Mouse (Mus musculus) midbrain, embryonic 10.5 days (tissue): ENCODE results near the gene Rbks. TPM values are rescaled to one million over a fixed set of nuclear protein-coding genes. Genes with fewer than 3 reads are reported as not detected.
"Not testable (repeated sequence)": the region's sequence is repeated elsewhere in the genome, so short reads cannot be mapped to it uniquely, and the experiment has no call there.

Source experiments
- DNase-seq: peaks from one replicate; pipeline ENCODE4 v3.0.0-alpha.2; 2017; ENCODE audit warnings: low spot score
- H3K27ac ChIP-seq: fragments of 300-500 bp; sonication (generic); replicated peaks from 2 replicates; pipeline ENCODE4 v1.5.1; 2016; ENCODE audit warnings: mild to moderate bottlenecking
- H3K27me3 ChIP-seq: fragments of 300-500 bp; sonication (generic); 2 replicates; pipeline ENCODE4 v1.6.1; 2016; ENCODE audit warnings: low read depth, mild to moderate bottlenecking; ENCODE audit not compliant: poor library complexity, severe bottlenecking
- H3K36me3 ChIP-seq: fragments of 300-500 bp; sonication (generic); 2 replicates; pipeline ENCODE4 v1.6.1; 2016; ENCODE audit warnings: mild to moderate bottlenecking, moderate library complexity
- H3K4me1 ChIP-seq: fragments of 300-500 bp; sonication (generic); 2 replicates; pipeline ENCODE4 v1.6.1; 2016
- H3K4me3 ChIP-seq: fragments of 300-500 bp; sonication (generic); 2 replicates; pipeline ENCODE4 v1.5.1; 2016; ENCODE audit warnings: mild to moderate bottlenecking, moderate library complexity
- H3K9me3 ChIP-seq: fragments of 300-500 bp; sonication (generic); replicated peaks from 2 replicates; pipeline ENCODE4 v1.6.1; 2016; ENCODE audit warnings: mild to moderate bottlenecking
- WGBS: fragments of 180-500 bp; shearing (Covaris S2); methylation state at CpG from one replicate; pipeline ENCODE4 v1.1.7; 2016; 5-methylcytosine and 5-hydroxymethylcytosine counted together
- polyA plus RNA-seq: library from polyadenylated mRNA; unstranded; fragments of >200 nt; fragmentation: Nextera tagmentation; extraction: Ambion mirVana; gene quantifications from 2 replicates; pipeline ENCODE4 v1.2.1, GENCODE M21; 2016

Gene Rbks
- polyA plus RNA-seq, 1 experiment from 2014 or later = 4.5 TPM

- H3K27ac ChIP-seq = peak overlapping the region; percentile 23; the same call in 1 of the 2 replicates
- H3K4me1 ChIP-seq = peaks cover 33% of the 10 kb centered on the region
- 62% methylated on average over 9 of the region's 9 CpGs for WGBS
- no peaks in the 10 kb centered on the region for H3K9me3 ChIP-seq
- no peak for DNase-seq
- no peak overlapping the region for H3K4me3 ChIP-seq
- H3K27me3 ChIP-seq = no peaks in the 10 kb centered on the region
- H3K36me3 ChIP-seq = peaks cover 3% of the 10 kb centered on the region; the same call in 1 of the 2 replicates
Measured at GRCm38 (mm10) chr5:31636636-31637253, 60.7 kb downstream of the Rbks start.

DNA sequence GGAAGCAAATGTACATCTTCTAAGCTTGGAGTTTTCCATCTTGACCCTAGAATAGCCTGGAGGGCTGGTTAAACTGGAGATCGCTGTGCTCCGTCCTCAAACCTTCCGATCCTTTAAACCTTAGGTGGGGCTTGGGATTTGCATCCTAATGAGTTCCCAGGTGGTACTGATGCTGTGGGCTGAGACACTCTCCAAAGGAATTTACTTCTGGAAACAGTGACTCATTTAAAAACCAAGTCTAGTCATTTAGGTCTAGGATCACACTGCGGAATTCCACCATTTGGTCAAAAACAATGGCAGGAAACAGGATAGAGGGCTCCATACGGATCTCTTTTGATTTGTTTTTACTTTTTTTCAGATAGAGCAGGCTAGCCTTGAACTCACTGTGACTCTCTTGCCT is 62.7 kb downstream of the Rbks start:
- DNase-seq = no peak
- Histone ChIP-seq H3K4me3 (no peak overlapping the region), H3K27me3 (no peaks in the 10 kb centered on the region), H3K36me3 (peaks cover 4% of the 10 kb centered on the region; the same call in 1 of the 2 replicates), H3K9me3 (no peaks in the 10 kb centered on the region), H3K4me1 (peaks cover 39% of the 10 kb centered on the region), H3K27ac (no peak overlapping the region)
- WGBS = 39% methylated on average over 5 of the region's 5 CpGs

DNA sequence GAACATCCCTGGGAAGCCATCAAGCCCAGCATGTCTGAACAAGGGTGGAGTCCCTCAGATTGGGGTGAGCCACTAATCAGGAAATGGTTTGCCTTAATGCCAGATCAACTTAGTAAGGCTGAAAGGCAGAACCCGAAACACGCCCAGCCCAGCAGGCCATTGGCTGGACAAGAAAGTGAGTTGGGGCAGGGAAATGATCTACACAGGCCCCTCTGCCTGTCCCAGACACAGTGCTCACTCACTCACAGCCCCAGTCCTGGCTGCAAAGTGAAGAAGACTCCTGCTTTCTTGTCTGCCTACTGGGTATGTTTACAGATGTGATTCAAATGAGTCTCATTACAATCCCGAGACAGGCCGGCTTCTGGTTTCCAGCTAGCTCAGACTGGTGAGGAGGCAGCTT is 63.3 kb downstream of the Rbks start:
- DNase-seq = no peak
- 52% methylated on average over 4 of the region's 4 CpGs for WGBS
- H3K4me1 ChIP-seq = peaks cover 39% of the 10 kb centered on the region

GRCm38 (mm10) chr5:31631169-31631568 is 66.3 kb downstream of the Rbks start:
- not testable (repeated sequence) for H3K36me3 ChIP-seq, H3K27ac ChIP-seq, DNase-seq, H3K4me3 ChIP-seq, H3K9me3 ChIP-seq, H3K27me3 ChIP-seq
- 98% methylated on average over 4 of the region's 4 CpGs for WGBS
- H3K4me1 ChIP-seq = peaks cover 30% of the 10 kb centered on the region

More for the DNA sequence above, 63.3 kb downstream of the Rbks start:
- no peaks in the 10 kb centered on the region for H3K9me3 ChIP-seq
- no peaks in the 10 kb centered on the region for H3K27me3 ChIP-seq
- no peak overlapping the region for H3K4me3 ChIP-seq
- H3K36me3 ChIP-seq = peaks cover 4% of the 10 kb centered on the region; the same call in 1 of the 2 replicates
- 0 out of 2 replicates have a peak overlapping the region, but pooled peaks have one; percentile 23 for H3K27ac ChIP-seq

DNA sequence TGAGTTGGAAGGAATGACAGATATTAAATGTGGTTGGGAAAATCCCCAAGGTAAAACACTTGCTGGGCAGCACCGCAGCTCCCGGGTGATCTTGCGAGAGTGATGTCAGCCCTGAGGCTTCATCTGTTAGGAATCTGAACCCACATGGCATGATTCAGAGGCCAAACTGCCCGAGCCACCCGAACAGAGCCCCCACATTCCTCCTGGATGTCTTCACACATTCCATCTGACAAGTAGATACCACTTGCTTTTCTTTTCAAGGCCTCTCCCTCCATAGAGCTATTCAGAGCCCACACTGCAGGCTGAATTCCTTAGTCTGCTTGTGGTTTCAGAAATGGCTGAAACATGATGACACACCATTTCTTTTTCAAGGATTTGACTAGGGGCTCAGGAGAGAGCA is 67.4 kb downstream of the Rbks start:
- no peak for DNase-seq
- Histone ChIP-seq H3K4me1 (peaks cover 19% of the 10 kb centered on the region), H3K27ac (peak overlapping the region; percentile 33; the same call in 1 of the 2 replicates), H3K27me3 (no peaks in the 10 kb centered on the region), H3K9me3 (no peaks in the 10 kb centered on the region), H3K36me3 (peaks cover 8% of the 10 kb centered on the region; the same call in 1 of the 2 replicates), H3K4me3 (no peak overlapping the region)
- WGBS = 73% methylated on average over 5 of the region's 5 CpGs

GRCm38 (mm10) chr5:31628555-31628954 is 68.9 kb downstream of the Rbks start:
- WGBS = 93% methylated on average over 8 of the region's 8 CpGs
- Histone ChIP-seq H3K36me3 (peaks cover 10% of the 10 kb centered on the region; the same call in 1 of the 2 replicates), H3K4me3 (no peak overlapping the region), H3K27me3 (no peaks in the 10 kb centered on the region), H3K4me1 (0 out of 2 replicates have a peak, but pooled peaks cover 9% of the 10 kb centered on the region), H3K27ac (no peak overlapping the region; the same call in 1 of the 2 replicates), H3K9me3 (no peaks in the 10 kb centered on the region)
- no peak for DNase-seq

GRCm38 (mm10) chr5:31627562-31628526 is 69.6 kb downstream of the Rbks start:
- DNase-seq = no peak
- H3K4me1 ChIP-seq = 0 out of 2 replicates have a peak, but pooled peaks cover 9% of the 10 kb centered on the region
- no peak overlapping the region; the same call in 1 of the 2 replicates for H3K27ac ChIP-seq
- no peaks in the 10 kb centered on the region for H3K27me3 ChIP-seq
- H3K36me3 ChIP-seq = peaks cover 16% of the 10 kb centered on the region; the same call in 1 of the 2 replicates
- no peaks in the 10 kb centered on the region for H3K9me3 ChIP-seq
- H3K4me3 ChIP-seq = no peak overlapping the region
- whole genome bisulfite sequencing = 86% methylated on average over 9 of the region's 9 CpGs

- Histone ChIP-seq H3K9me3 (no peaks in the 10 kb centered on the region), H3K36me3 (peaks cover 22% of the 10 kb centered on the region), H3K4me1 (0 out of 2 replicates have a peak, but pooled peaks cover 9% of the 10 kb centered on the region), H3K27me3 (no peaks in the 10 kb centered on the region), H3K27ac (no peak overlapping the region), H3K4me3 (no peak overlapping the region)
- WGBS = 68% methylated on average over 3 of the region's 3 CpGs
- DNase-seq = no peak
Measured at GRCm38 (mm10) chr5:31627117-31627516, 70.3 kb downstream of the Rbks start.

DNA sequence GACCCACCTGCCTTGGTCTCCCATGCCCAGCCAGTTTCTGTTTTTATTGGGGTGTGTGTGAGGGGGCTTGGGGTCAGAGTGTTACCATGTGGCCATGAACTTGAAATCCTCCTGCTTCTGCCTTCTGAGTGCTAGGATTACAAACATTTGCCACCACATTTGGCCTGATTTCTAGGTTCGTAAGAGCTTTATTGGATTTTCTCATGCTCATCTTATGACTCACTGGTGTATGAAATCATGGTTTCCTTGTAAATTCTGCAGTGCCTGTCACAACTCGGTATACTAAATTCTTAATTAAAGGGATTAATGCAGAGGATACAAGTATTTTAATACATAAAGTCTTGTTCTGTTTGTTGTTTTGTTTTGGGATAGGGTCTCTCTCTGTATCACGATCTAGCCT is 77.1 kb downstream of the Rbks start:
- Histone ChIP-seq H3K4me1 (peaks cover 4% of the 10 kb centered on the region; the same call in 1 of the 2 replicates), H3K27me3 (no peaks in the 10 kb centered on the region), H3K9me3 (no peaks in the 10 kb centered on the region), H3K4me3 (no peak overlapping the region), H3K27ac (no peak overlapping the region), H3K36me3 (peaks cover 79% of the 10 kb centered on the region)
- WGBS = 96% methylated on average over 3 of the region's 3 CpGs
- DNase-seq = no peak

DNA sequence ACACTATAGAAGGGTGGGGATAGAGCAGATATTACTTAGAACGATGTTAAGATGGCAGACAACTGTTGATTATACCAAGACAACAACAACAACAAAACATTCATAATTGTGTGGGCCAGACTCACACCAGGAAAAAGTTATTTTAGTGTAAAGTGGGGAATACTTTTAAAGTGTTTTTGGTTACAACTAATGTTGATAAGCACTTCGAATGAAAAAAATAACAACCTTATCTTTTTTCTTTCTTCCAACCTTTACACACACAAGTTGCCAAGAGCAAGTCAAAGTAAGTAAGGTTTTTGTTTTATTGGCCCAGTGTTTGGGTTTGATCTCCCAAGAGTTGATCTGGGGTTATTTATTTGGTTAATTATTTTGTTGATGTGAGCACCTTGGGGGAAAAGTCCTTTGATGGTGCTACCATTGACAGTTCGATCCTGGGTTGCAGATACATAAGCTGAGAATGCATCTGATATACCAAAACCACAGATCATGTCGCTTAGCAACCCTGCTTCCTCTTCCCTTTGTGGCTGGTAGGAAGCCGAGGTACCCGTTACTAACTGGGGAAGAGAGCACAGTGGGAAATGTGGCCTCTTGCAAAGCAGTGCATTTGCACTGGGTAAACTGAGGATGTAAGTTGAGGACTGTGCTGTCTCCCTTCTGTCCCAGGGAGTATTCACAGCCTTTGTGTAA is 82.9 kb downstream of the Rbks start:
- peaks cover 18% of the 10 kb centered on the region for H3K4me1 ChIP-seq

GRCm38 (mm10) chr5:31613852-31614286 is 83.6 kb downstream of the Rbks start:
- H3K27ac ChIP-seq = peak overlapping the region; percentile 95
- peak; percentile 90 for DNase-seq
- peak overlapping the region; percentile 83 for H3K4me3 ChIP-seq

More for the DNA sequence above, 82.9 kb downstream of the Rbks start:
- DNase-seq = no peak
- no peaks in the 10 kb centered on the region for H3K9me3 ChIP-seq
- H3K27ac ChIP-seq = peak overlapping the region; percentile 95
- H3K4me3 ChIP-seq = peak overlapping the region; percentile 83
- WGBS = 47% methylated on average over 6 of the region's 6 CpGs
- no peaks in the 10 kb centered on the region for H3K27me3 ChIP-seq
- peaks cover 41% of the 10 kb centered on the region for H3K36me3 ChIP-seq

GRCm38 (mm10) chr5:31611186-31611585 is 86.2 kb downstream of the Rbks start:
- no peak for DNase-seq
- Histone ChIP-seq H3K4me3 (no peak overlapping the region), H3K27ac (no peak overlapping the region), H3K36me3 (peaks cover 9% of the 10 kb centered on the region), H3K4me1 (peaks cover 18% of the 10 kb centered on the region), H3K9me3 (no peaks in the 10 kb centered on the region), H3K27me3 (no peaks in the 10 kb centered on the region)
- WGBS = 83% methylated on average over 1 of the region's 1 CpGs

More at GRCm38 (mm10) chr5:31613852-31614286, 83.6 kb downstream of the Rbks start:
- H3K36me3 ChIP-seq = peaks cover 34% of the 10 kb centered on the region
- under 1% methylated on average over 37 of the region's 37 CpGs for WGBS
- peaks cover 18% of the 10 kb centered on the region for H3K4me1 ChIP-seq
- no peaks in the 10 kb centered on the region for H3K9me3 ChIP-seq
- H3K27me3 ChIP-seq = no peaks in the 10 kb centered on the region
